Mouse (Mus musculus): ENCODE data around the gene Lbr.

- peak; percentile 100 for TF ChIP-seq CTCF (IDR thresholded peaks at IDR 0.05; ENCODE audit: borderline replicate concordance, control insufficient read depth, extremely low read depth, insufficient read depth, low read length, poor library complexity)
- no peak for TF ChIP-seq POLR2A (IDR thresholded peaks at IDR 0.05; ENCODE audit: control insufficient read depth, extremely low read depth, insufficient read depth, low read length, poor library complexity)
Measured at GRCm38 (mm10) chr1:181888801-181889200, 46.0 kb upstream of the Lbr start.
